Comparison of ENCODE assay signal across 25 mouse cellular contexts in the genomic region with DNA sequence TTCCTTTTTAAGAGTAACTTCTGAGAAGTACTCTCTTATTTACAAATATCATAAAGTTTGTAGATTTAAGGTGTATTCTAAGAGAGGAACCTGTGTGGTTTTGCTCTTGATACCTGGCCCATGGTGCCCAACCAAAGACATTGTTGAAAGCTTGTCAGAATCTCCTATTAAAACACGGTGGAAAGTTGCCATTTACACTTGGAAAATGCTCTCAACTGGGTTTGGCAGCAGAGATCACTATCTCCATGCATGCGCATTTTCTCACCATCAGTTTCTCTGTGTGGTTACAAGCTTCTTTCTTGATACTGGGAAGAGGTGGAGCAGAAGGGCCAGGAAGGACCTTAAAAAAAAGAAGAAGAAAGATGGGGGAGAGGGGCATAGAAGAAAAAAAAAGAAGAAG.
"Had no signal": no experiment of that assay in that cellular context is flagged by ENCODE, and none has a peak within 500 bp of the region (broad histone marks: within the 10 kb centered on the region; RNA-seq: fewer than 3 reads in every experiment).

No protein-coding gene starts in this region.

- H3K4me3 ChIP-seq: gastrocnemius, adult 2 months; heart, embryonic 10.5 days; heart, embryonic 12.5 days; hindbrain, embryonic 10.5 days; hindbrain, embryonic 12.5 days; intestine, embryonic 15.5 days; kidney, embryonic 15.5 days; limb, embryonic 13.5 days; limb, embryonic 15.5 days; liver, embryonic 12.5 days had no signal

- DNase-seq: gastrocnemius, adult 2 months; gastrocnemius, postnatal 10 days; gastrocnemius, postnatal 25 days; heart, adult 18-20 months; heart, postnatal 10 days; heart, postnatal 4 days; kidney, adult 18-20 months; kidney, adult 9 months; kidney, postnatal 14 days; kidney, postnatal 36 days; layer of hippocampus, adult 9-11 months; layer of hippocampus, postnatal 36 days; left cerebral cortex, postnatal 4 days had no signal

- H3K27ac ChIP-seq: gastrocnemius, adult 2 months; heart, embryonic 10.5 days; hindbrain, embryonic 10.5 days; hindbrain, embryonic 12.5 days; hindbrain, embryonic 14.5 days; intestine, embryonic 15.5 days; kidney, embryonic 15.5 days; kidney, postnatal 0 days; limb, embryonic 13.5 days; limb, embryonic 15.5 days; liver, embryonic 12.5 days; liver, embryonic 14.5 days had no signal

- H3K27me3 ChIP-seq: heart, embryonic 12.5 days; hindbrain, embryonic 12.5 days; intestine, embryonic 15.5 days; kidney, embryonic 15.5 days; limb, embryonic 13.5 days; limb, embryonic 15.5 days; liver, embryonic 12.5 days had no signal

- H3K36me3 ChIP-seq: heart, embryonic 10.5 days; heart, embryonic 12.5 days; hindbrain, embryonic 10.5 days; hindbrain, embryonic 12.5 days; intestine, embryonic 15.5 days; kidney, embryonic 15.5 days; limb, embryonic 13.5 days; limb, embryonic 15.5 days; liver, embryonic 12.5 days had no signal

- H3K4me1 ChIP-seq: heart, embryonic 10.5 days; heart, embryonic 12.5 days; hindbrain, embryonic 10.5 days; hindbrain, embryonic 12.5 days; intestine, embryonic 15.5 days; kidney, embryonic 15.5 days; limb, embryonic 13.5 days; limb, embryonic 15.5 days; liver, embryonic 12.5 days had no signal
